Mouse (Mus musculus) hindbrain, embryonic 14.5 days (tissue): ENCODE measurements around the gene Usp29. TPM values are rescaled to one million over a fixed set of nuclear protein-coding genes. Genes with fewer than 3 reads are reported as not detected.
"Not testable (repeated sequence)": the region's sequence is repeated elsewhere in the genome, so short reads cannot be mapped to it uniquely, and the experiment has no call there.

Source experiments
- ATAC-seq: fragments of 200-750 bp; cut with Nextera tagmentation; 2 replicates; pipeline ENCODE4 v1.8.0; 2017; ENCODE audit warnings: moderate number of reproducible peaks, mild to moderate bottlenecking, moderate TSS enrichment, moderate library complexity; ENCODE audit not compliant: low FRiP score
- DNase-seq: peaks from one replicate; pipeline ENCODE4 v3.0.0-alpha.2; 2015; ENCODE audit warnings: low spot score
- H3K27ac ChIP-seq: fragments of 300-500 bp; sonication (generic); 2 replicates; pipeline ENCODE4 v1.5.1; 2014; ENCODE audit warnings: mild to moderate bottlenecking, moderate library complexity
- H3K27me3 ChIP-seq: fragments of 300-500 bp; sonication (generic); 2 replicates; pipeline ENCODE4 v1.6.1; 2014; ENCODE audit warnings: mild to moderate bottlenecking, low read length, mixed read lengths; ENCODE audit not compliant: control insufficient read depth, insufficient read depth
- H3K36me3 ChIP-seq: fragments of 300-500 bp; sonication (generic); replicated peaks from 2 replicates; pipeline ENCODE4 v1.6.1; 2014; ENCODE audit not compliant: control insufficient read depth, insufficient read depth
- H3K4me1 ChIP-seq: fragments of 300-500 bp; sonication (generic); replicated peaks from 2 replicates; pipeline ENCODE4 v1.6.1; 2014; ENCODE audit warnings: antibody characterized with exemption, low read length, mixed read lengths; ENCODE audit not compliant: control insufficient read depth, insufficient read depth
- H3K4me2 ChIP-seq: fragments of 300-500 bp; sonication (generic); replicated peaks from 2 replicates; pipeline ENCODE4 v1.6.1; 2014; ENCODE audit warnings: mild to moderate bottlenecking, moderate library complexity
- H3K4me3 ChIP-seq: fragments of 300-500 bp; sonication (generic); replicated peaks from 2 replicates; pipeline ENCODE4 v1.5.1; 2014; ENCODE audit warnings: mild to moderate bottlenecking, low read length
- H3K9ac ChIP-seq: fragments of 300-500 bp; sonication (generic); 2 replicates; pipeline ENCODE4 v1.6.1; 2014
- H3K9me3 ChIP-seq: fragments of 300-500 bp; sonication (generic); 2 replicates; pipeline ENCODE4 v1.6.1; 2016; ENCODE audit warnings: low read length; ENCODE audit not compliant: control insufficient read depth
- WGBS: fragments of 180-500 bp; shearing (Covaris S2); extraction: QIAGEN DNeasy Blood & Tissue Kit; methylation state at CpG from one replicate; pipeline ENCODE4 v1.1.7; 2014; 5-methylcytosine and 5-hydroxymethylcytosine counted together
- polyA plus RNA-seq: library from polyadenylated mRNA; unstranded; fragments of >200 nt; fragmentation: Nextera tagmentation; extraction: Ambion mirVana; gene quantifications from 2 replicates; pipeline ENCODE4 v1.2.1, GENCODE M21; 2014

The Usp29 gene
- polyA plus RNA-seq, 1 experiment from 2014 or later: 29.4 TPM

- Histone ChIP-seq H3K4me3 (no peak overlapping the region), H3K9me3 (no peaks in the 10 kb centered on the region), H3K4me2 (no peak overlapping the region), H3K27me3 (no peaks in the 10 kb centered on the region), H3K36me3 (no peaks in the 10 kb centered on the region), H3K9ac (no peak overlapping the region), H3K27ac (peak overlapping the region; percentile 60; the same call in 1 of the 2 replicates), H3K4me1 (peaks cover 13% of the 10 kb centered on the region; the same call in 1 of the 2 replicates)
- DNase-seq (no peak), ATAC-seq (peak; percentile 29; the same call in 1 of the 2 replicates)
- WGBS: 89% methylated on average over 1 of the region's 1 CpGs
Observed at GRCm38 (mm10) chr7:6919131-6919870, 188.9 kb downstream of the Usp29 start.

GRCm38 (mm10) chr7:6923515-6923914, 193.1 kb downstream of the Usp29 start:
- Histone ChIP-seq H3K4me2 (no peak overlapping the region), H3K27me3 (no peaks in the 10 kb centered on the region), H3K27ac (peak overlapping the region; percentile 29; the same call in 1 of the 2 replicates), H3K36me3 (no peaks in the 10 kb centered on the region), H3K9me3 (no peaks in the 10 kb centered on the region), H3K4me3 (no peak overlapping the region), H3K9ac (no peak overlapping the region), H3K4me1 (peaks cover 6% of the 10 kb centered on the region; the same call in 1 of the 2 replicates)
- DNase-seq (peak; percentile 47), ATAC-seq (0 out of 2 replicates have a peak, but pooled peaks have one; percentile 58)
- 79% methylated on average over 3 of the region's 3 CpGs for WGBS

DNA sequence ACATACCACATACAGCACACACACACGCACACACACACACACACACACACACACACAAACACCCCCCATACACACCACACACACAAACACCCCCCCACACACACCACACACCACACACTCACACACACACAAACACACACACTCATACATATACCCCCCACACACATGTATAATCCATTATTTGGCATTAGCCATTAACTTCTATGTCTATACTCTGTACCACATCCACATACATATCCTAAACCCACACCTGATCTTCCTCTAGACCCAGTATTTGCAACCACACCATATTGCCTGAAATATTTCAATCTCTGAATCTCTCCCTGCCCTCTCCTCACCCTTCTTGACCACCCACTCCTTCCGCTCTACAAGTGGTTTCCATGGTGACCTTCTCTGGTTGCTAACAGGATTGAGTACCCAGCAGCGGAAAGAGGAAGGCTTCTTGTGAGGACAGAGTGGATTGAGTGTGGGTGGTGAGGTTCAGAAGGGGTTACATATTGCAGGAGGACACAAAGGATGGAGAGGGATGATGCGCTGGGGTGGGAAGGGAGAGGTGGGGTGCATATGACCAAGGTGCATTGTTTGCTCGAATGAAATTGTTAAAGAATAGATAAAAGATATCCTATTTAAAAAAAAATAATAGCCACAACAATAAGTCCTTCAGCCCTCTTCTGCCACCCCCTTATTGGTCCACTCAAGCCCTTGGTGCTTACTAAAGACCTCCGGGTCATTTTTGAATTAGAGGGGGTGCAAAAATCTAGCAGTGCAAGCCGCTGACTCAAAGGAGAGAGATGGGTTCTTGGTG, 195.8 kb downstream of the Usp29 start:
- Histone ChIP-seq H3K9me3 (no peaks in the 10 kb centered on the region), H3K4me1 (peaks cover 6% of the 10 kb centered on the region; the same call in 1 of the 2 replicates), H3K9ac (no peak overlapping the region), H3K27ac (peak overlapping the region; percentile 68), H3K36me3 (no peaks in the 10 kb centered on the region), H3K4me3 (no peak overlapping the region), H3K4me2 (no peak overlapping the region), H3K27me3 (no peaks in the 10 kb centered on the region)
- DNase-seq (no peak), ATAC-seq (peak; percentile 26; the same call in 1 of the 2 replicates)
- 50% methylated on average over 7 of the region's 7 CpGs for WGBS

- 34% methylated on average over 4 of the region's 4 CpGs for WGBS
Observed at GRCm38 (mm10) chr7:6926731-6926995, 196.3 kb downstream of the Usp29 start.

DNA sequence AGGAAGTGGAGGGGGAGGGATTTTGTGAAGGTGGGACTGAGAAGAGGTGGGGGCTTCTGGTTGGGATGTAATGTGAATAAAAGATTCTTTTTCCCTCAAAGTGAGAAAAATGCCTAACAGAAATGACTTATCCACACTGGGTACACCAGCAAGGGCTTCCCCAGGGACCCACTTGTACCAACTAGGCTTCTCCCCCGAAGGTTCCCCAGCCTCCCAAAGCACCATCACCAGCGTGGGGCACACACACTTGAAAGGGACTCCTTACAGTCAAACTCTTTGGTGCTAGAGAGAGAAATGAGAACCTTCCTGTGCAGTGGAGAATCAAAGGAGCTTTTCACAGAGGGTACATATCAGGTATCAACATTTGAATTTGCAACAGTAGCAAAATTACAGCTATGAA, 198.9 kb downstream of the Usp29 start:
- ATAC-seq (no peak), DNase-seq (no peak)
- no peaks in the 10 kb centered on the region for H3K9me3 ChIP-seq
- H3K4me3 ChIP-seq: no peak overlapping the region
- H3K4me2 ChIP-seq: no peak overlapping the region
- no peaks in the 10 kb centered on the region for H3K36me3 ChIP-seq
- H3K4me1 ChIP-seq: no peaks in the 10 kb centered on the region; the same call in 1 of the 2 replicates
- no peak overlapping the region for H3K9ac ChIP-seq
- H3K27me3 ChIP-seq: no peaks in the 10 kb centered on the region
- 76% methylated on average over 2 of the region's 2 CpGs for WGBS
- no peak overlapping the region for H3K27ac ChIP-seq

More at GRCm38 (mm10) chr7:6926731-6926995, 196.3 kb downstream of the Usp29 start:
- no peaks in the 10 kb centered on the region for H3K27me3 ChIP-seq
- no peaks in the 10 kb centered on the region for H3K9me3 ChIP-seq
- ATAC-seq (no peak), DNase-seq (no peak)
- H3K9ac ChIP-seq: no peak overlapping the region
- peak overlapping the region; percentile 68 for H3K27ac ChIP-seq
- no peaks in the 10 kb centered on the region for H3K36me3 ChIP-seq
- H3K4me1 ChIP-seq: peaks cover 6% of the 10 kb centered on the region; the same call in 1 of the 2 replicates
- H3K4me2 ChIP-seq: no peak overlapping the region
- no peak overlapping the region for H3K4me3 ChIP-seq

GRCm38 (mm10) chr7:6934741-6935140, 204.4 kb downstream of the Usp29 start:
- Histone ChIP-seq H3K9me3 (no peaks in the 10 kb centered on the region), H3K4me3 (no peak overlapping the region), H3K27ac (no peak overlapping the region), H3K27me3 (no peaks in the 10 kb centered on the region), H3K9ac (no peak overlapping the region), H3K4me2 (no peak overlapping the region), H3K36me3 (no peaks in the 10 kb centered on the region), H3K4me1 (no peaks in the 10 kb centered on the region)
- DNase-seq: no peak
- no peak for ATAC-seq
- 74% methylated on average over 5 of the region's 5 CpGs for WGBS

DNA sequence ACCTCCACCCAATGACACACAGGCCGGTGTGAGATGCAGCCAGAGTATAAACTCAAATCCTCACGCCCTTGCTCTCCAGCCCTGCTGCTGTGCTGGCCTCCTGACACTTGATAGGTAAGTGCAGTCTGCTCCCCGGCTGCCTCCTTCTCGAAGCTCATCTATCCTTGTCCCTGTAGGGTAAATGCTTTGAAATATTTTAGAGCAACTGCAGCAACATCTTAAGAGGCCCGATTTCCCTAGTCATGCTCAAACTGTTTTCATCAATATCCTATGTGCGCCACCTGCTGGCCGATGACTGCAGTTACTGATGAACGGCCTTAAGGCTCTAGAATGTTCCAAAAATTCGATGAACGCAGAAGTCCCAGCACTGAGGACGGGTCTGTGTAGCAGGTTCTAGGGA, 206.7 kb downstream of the Usp29 start:
- no peaks in the 10 kb centered on the region for H3K27me3 ChIP-seq
- H3K4me3 ChIP-seq: no peak overlapping the region
- WGBS: 41% methylated on average over 11 of the region's 11 CpGs
- no peaks in the 10 kb centered on the region for H3K4me1 ChIP-seq
- H3K9ac ChIP-seq: no peak overlapping the region
- H3K4me2 ChIP-seq: no peak overlapping the region
- DNase-seq (peak; percentile 88), ATAC-seq (peak; percentile 72)
- H3K36me3 ChIP-seq: no peaks in the 10 kb centered on the region
- no peak overlapping the region for H3K27ac ChIP-seq
- H3K9me3 ChIP-seq: no peaks in the 10 kb centered on the region

DNA sequence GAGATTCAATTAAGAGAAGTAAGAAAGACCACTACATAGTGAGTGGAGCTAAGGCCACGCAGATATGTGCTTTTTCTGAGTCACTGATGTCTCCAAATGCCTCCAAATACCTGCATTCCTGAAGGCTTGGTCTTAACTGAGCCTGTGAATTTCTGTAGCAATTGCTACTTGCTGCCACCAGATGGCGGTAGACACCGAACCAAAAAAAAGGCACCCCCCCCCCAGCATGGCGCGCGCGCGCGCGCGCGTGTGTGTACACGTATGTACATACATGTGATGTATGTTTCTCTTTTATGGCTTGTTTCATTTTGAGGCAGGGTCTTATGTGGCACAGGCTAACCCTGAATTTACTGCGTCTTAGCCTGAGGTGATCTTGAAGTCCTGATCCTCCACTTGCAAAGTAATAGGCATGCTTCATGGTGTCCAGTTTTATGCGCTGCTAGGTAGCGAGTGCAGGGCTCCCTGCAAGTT, 210.4 kb downstream of the Usp29 start:
- Histone ChIP-seq H3K4me3 (no peak overlapping the region), H3K4me1 (no peaks in the 10 kb centered on the region), H3K27ac (no peak overlapping the region), H3K27me3 (no peaks in the 10 kb centered on the region), H3K4me2 (peak overlapping the region; percentile 31), H3K9ac (no peak overlapping the region), H3K36me3 (no peaks in the 10 kb centered on the region), H3K9me3 (no peaks in the 10 kb centered on the region)
- peak; percentile 68 for DNase-seq
- peak; percentile 75 for ATAC-seq
- 21% methylated on average over 16 of the region's 16 CpGs for WGBS

GRCm38 (mm10) chr7:6948061-6948460, 217.7 kb downstream of the Usp29 start:
- DNase-seq, H3K27ac ChIP-seq, H3K4me1 ChIP-seq, ATAC-seq, H3K9ac ChIP-seq, H3K27me3 ChIP-seq, H3K9me3 ChIP-seq, H3K4me2 ChIP-seq, H3K36me3 ChIP-seq, H3K4me3 ChIP-seq: not testable (repeated sequence)
- 94% methylated on average over 18 of the region's 20 CpGs for WGBS
